Mouse (Mus musculus): ENCODE measurements around the gene Acly.

GRCm38 (mm10) chr11:100500241-100500640 is 27.6 kb downstream of the Acly start:
- TF ChIP-seq CTCF (IDR thresholded peaks at IDR 0.05; ENCODE audit: extremely low read depth, insufficient read depth, insufficient read length, insufficient replicate concordance) = no peak
- no peak for TF ChIP-seq POLR2A (IDR thresholded peaks at IDR 0.05; ENCODE audit: low read depth, low read length)
